Mouse (Mus musculus) intestine, embryonic 15.5 days (tissue): ENCODE results near the gene Pcbp1. TPM values are rescaled to one million over a fixed set of nuclear protein-coding genes. Genes with fewer than 3 reads are reported as not detected.
"Not testable (repeated sequence)": the region's sequence is repeated elsewhere in the genome, so short reads cannot be mapped to it uniquely, and the experiment has no call there.

Experiments
- ATAC-seq: fragments of 200-750 bp; cut with Nextera tagmentation; 2 replicates; pipeline ENCODE4 v1.8.0; 2017; ENCODE audit warnings: moderate TSS enrichment, moderate library complexity
- H3K27ac ChIP-seq: fragments of 300-500 bp; sonication (generic); 2 replicates; pipeline ENCODE4 v1.5.1; 2015; ENCODE audit warnings: mild to moderate bottlenecking, inconsistent platforms
- H3K27me3 ChIP-seq: fragments of 300-500 bp; sonication (generic); replicated peaks from 2 replicates; pipeline ENCODE4 v1.6.1; 2015; ENCODE audit warnings: inconsistent platforms
- H3K36me3 ChIP-seq: fragments of 300-500 bp; sonication (generic); 2 replicates; pipeline ENCODE4 v1.6.1; 2015; ENCODE audit warnings: inconsistent platforms
- H3K4me1 ChIP-seq: fragments of 300-500 bp; sonication (generic); replicated peaks from 2 replicates; pipeline ENCODE4 v1.6.1; 2015; ENCODE audit warnings: inconsistent platforms
- H3K4me2 ChIP-seq: fragments of 300-500 bp; sonication (generic); replicated peaks from 2 replicates; pipeline ENCODE4 v1.6.1; 2015; ENCODE audit warnings: mild to moderate bottlenecking, inconsistent platforms
- H3K4me3 ChIP-seq: fragments of 300-500 bp; sonication (generic); replicated peaks from 2 replicates; pipeline ENCODE4 v1.5.1; 2015; ENCODE audit warnings: inconsistent platforms
- H3K9ac ChIP-seq: fragments of 300-500 bp; sonication (generic); 2 replicates; pipeline ENCODE4 v1.6.1; 2015; ENCODE audit warnings: inconsistent platforms
- H3K9me3 ChIP-seq: fragments of 300-500 bp; sonication (generic); 2 replicates; pipeline ENCODE4 v1.6.1; 2016; ENCODE audit warnings: inconsistent platforms
- WGBS: fragments of 180-500 bp; shearing (Covaris S2); methylation state at CpG from one replicate; pipeline ENCODE4 v1.1.7; 2015; 5-methylcytosine and 5-hydroxymethylcytosine counted together
- polyA plus RNA-seq: library from polyadenylated mRNA; unstranded; fragments of >200 nt; fragmentation: Nextera tagmentation; extraction: Ambion mirVana; gene quantifications from 2 replicates; pipeline ENCODE4 v1.2.1, GENCODE M21; 2015

The Pcbp1 gene
- polyA plus RNA-seq, 1 experiment from 2014 or later: 561 TPM

DNA sequence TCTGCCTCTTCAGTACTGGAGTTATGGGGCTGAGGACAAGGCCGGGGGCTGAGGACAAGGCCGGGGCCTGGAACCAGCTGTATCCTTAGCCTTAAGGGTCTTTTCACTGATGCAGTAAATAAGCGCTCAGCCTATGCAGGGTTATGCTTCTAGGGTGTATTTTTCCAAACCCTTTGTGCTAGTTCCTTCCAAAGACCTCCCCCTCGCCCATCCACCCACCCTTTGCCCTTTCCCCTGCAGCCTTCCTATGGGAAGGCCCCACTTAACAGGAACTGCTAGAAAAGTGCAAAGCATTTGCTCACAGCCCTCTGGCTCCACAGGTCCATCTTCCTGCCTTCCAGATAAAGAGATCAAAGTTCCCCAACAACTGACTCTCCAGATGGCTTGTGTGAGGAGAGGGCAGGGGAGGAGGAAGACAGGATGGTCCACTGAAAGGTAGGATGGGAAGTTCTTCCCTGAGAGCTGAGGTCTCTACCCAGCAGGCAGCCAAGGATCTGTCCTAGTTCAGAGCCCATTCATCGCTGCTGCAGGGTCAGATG is 26.5 kb downstream of the Pcbp1 start:
- H3K4me2 ChIP-seq: peak overlapping the region; percentile 33

GRCm38 (mm10) chr6:86497942-86498732 is 28.0 kb downstream of the Pcbp1 start:
- WGBS: 59% methylated on average over 11 of the region's 11 CpGs
- Histone ChIP-seq H3K4me2 (peak overlapping the region; percentile 62), H3K36me3 (no peaks in the 10 kb centered on the region), H3K27me3 (no peaks in the 10 kb centered on the region), H3K27ac (peak overlapping the region; percentile 81; the same call in 1 of the 2 replicates), H3K4me3 (peak overlapping the region; percentile 31), H3K4me1 (peaks cover 33% of the 10 kb centered on the region), H3K9me3 (no peaks in the 10 kb centered on the region), H3K9ac (peak overlapping the region; percentile 53; the same call in 1 of the 2 replicates)
- ATAC-seq: no peak

More for the DNA sequence above, 26.5 kb downstream of the Pcbp1 start:
- H3K36me3 ChIP-seq: no peaks in the 10 kb centered on the region
- H3K9me3 ChIP-seq: no peaks in the 10 kb centered on the region
- 61% methylated on average over 5 of the region's 5 CpGs for WGBS
- H3K9ac ChIP-seq: peak overlapping the region; percentile 20; the same call in 1 of the 2 replicates
- no peaks in the 10 kb centered on the region for H3K27me3 ChIP-seq
- no peak overlapping the region for H3K4me3 ChIP-seq
- H3K27ac ChIP-seq: peak overlapping the region; percentile 85
- ATAC-seq: peak; percentile 75
- peaks cover 33% of the 10 kb centered on the region for H3K4me1 ChIP-seq

DNA sequence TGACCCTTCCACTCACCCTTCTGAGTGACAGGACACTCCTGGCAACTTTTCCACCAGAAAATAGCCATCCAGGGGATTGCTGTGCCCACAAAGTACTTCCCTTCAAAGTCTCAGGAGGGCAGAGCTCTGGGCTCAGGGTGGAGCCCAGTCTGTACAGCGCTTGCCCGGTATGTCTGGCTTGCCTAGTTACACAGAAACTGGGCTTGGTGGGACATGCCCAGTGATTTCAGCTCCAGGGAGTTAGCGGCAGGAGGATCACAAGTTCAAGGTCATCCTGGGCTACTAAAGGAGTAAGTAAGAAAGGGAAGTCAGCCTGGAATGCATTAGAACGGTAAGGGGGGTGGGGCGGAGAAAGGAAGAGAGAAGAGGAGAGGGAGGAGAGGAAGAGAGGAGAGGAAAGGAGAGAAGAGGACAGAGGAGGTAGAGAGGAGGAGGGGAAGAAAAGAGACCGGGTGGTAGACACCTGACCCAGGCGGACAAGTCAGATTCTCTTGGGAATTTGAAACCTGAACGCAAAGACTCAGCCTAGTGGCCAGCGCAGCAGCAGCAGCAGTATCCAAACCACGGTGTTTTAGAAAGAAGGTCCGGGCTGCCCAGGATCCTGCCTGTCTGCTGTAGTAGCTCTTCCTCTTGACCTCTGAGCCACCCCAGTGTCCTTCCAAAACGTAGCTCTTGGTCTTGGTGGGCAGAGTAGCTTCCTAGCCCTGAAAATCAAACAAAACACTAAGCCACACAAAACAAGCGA is 28.9 kb downstream of the Pcbp1 start:
- Histone ChIP-seq H3K36me3 (no peaks in the 10 kb centered on the region), H3K4me3 (peak overlapping the region; percentile 31), H3K4me2 (peak overlapping the region; percentile 62), H3K9me3 (no peaks in the 10 kb centered on the region), H3K27ac (peak overlapping the region; percentile 81), H3K27me3 (no peaks in the 10 kb centered on the region), H3K9ac (peak overlapping the region; percentile 53), H3K4me1 (peaks cover 33% of the 10 kb centered on the region)
- peak; percentile 62 for ATAC-seq
- WGBS: 13% methylated on average over 13 of the region's 13 CpGs

GRCm38 (mm10) chr6:86496585-86496984 is 29.5 kb downstream of the Pcbp1 start:
- H3K4me2 ChIP-seq: peak overlapping the region; percentile 62
- no peaks in the 10 kb centered on the region for H3K27me3 ChIP-seq
- no peaks in the 10 kb centered on the region for H3K36me3 ChIP-seq
- H3K4me3 ChIP-seq: peak overlapping the region; percentile 31; the same call in 1 of the 2 replicates
- H3K4me1 ChIP-seq: peaks cover 33% of the 10 kb centered on the region
- peak overlapping the region; percentile 81 for H3K27ac ChIP-seq
- H3K9me3 ChIP-seq: no peaks in the 10 kb centered on the region
- WGBS: 67% methylated on average over 5 of the region's 5 CpGs
- H3K9ac ChIP-seq: peak overlapping the region; percentile 53; the same call in 1 of the 2 replicates
- no peak for ATAC-seq

DNA sequence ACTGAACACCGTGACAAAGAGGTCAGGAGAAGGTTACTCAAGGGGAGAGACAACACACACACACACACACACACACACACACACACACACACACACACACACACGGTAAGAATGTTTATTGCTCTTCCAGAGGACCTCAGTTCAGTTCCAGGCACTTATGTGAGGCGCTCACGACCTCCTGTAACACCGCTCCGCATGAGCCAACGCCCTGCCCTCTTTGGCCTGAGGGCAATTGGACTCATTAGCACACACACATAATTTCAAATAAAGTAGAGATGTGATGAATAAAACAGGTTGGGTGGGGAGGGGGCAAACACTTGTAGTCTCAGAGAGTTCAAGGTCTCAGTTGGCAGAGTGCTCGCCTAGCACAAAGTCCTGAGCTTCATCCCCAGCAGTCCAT is 30.0 kb downstream of the Pcbp1 start:
- peaks cover 33% of the 10 kb centered on the region for H3K4me1 ChIP-seq
- ATAC-seq: no peak
- peak overlapping the region; percentile 81; the same call in 1 of the 2 replicates for H3K27ac ChIP-seq
- no peak overlapping the region for H3K9ac ChIP-seq
- no peaks in the 10 kb centered on the region for H3K27me3 ChIP-seq
- H3K4me3 ChIP-seq: no peak overlapping the region
- peak overlapping the region; percentile 62 for H3K4me2 ChIP-seq
- H3K9me3 ChIP-seq: no peaks in the 10 kb centered on the region
- WGBS: 58% methylated on average over 8 of the region's 8 CpGs
- no peaks in the 10 kb centered on the region for H3K36me3 ChIP-seq

- Histone ChIP-seq H3K9me3 (no peaks in the 10 kb centered on the region), H3K27ac (no peak overlapping the region), H3K9ac (no peak overlapping the region), H3K4me3 (no peak overlapping the region), H3K36me3 (no peaks in the 10 kb centered on the region), H3K4me2 (no peak overlapping the region), H3K27me3 (no peaks in the 10 kb centered on the region), H3K4me1 (peaks cover 33% of the 10 kb centered on the region)
- WGBS: 55% methylated on average over 3 of the region's 3 CpGs
- ATAC-seq: no peak
These were observed 30.5 kb downstream of the Pcbp1 start for GRCm38 (mm10) chr6:86495661-86496060.

GRCm38 (mm10) chr6:86494767-86495166 is 31.4 kb downstream of the Pcbp1 start:
- Histone ChIP-seq H3K4me2 (no peak overlapping the region), H3K4me3 (no peak overlapping the region), H3K27me3 (no peaks in the 10 kb centered on the region), H3K36me3 (no peaks in the 10 kb centered on the region), H3K9me3 (no peaks in the 10 kb centered on the region), H3K4me1 (peaks cover 30% of the 10 kb centered on the region), H3K27ac (no peak overlapping the region), H3K9ac (no peak overlapping the region)
- ATAC-seq: no peak
- WGBS: 92% methylated on average over 7 of the region's 7 CpGs

- H3K9ac ChIP-seq: no peak overlapping the region
- H3K4me2 ChIP-seq: no peak overlapping the region
- no peak overlapping the region for H3K4me3 ChIP-seq
- 62% methylated on average over 13 of the region's 13 CpGs for WGBS
- H3K36me3 ChIP-seq: no peaks in the 10 kb centered on the region
- H3K4me1 ChIP-seq: peaks cover 24% of the 10 kb centered on the region
- ATAC-seq: no peak
- no peak overlapping the region for H3K27ac ChIP-seq
- no peaks in the 10 kb centered on the region for H3K9me3 ChIP-seq
- no peaks in the 10 kb centered on the region for H3K27me3 ChIP-seq
These were observed 32.5 kb downstream of the Pcbp1 start for GRCm38 (mm10) chr6:86493469-86494263.

DNA sequence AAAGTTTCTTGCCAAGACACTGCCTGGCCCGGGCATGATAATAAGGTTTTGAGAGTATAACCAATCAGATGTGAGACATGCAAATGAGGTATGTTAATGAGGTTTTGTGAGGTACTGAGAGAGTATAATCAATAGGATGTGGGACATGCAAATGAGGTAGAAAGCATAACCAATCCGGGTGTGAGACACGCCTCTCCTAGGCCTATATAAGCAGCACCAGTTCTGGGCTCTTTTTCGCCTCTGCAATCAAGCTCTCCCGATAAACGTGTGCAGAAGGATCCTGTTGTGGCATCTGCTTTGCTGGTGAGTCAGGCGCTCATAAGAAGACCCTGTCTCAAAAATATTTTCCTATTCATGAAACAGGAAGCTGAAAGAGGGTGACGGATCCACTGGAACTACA is 35.7 kb downstream of the Pcbp1 start:
- not testable (repeated sequence) for H3K4me2 ChIP-seq, H3K9me3 ChIP-seq, H3K4me1 ChIP-seq, H3K27ac ChIP-seq, ATAC-seq, H3K9ac ChIP-seq, H3K4me3 ChIP-seq, H3K36me3 ChIP-seq, H3K27me3 ChIP-seq
- WGBS: 91% methylated on average over 8 of the region's 8 CpGs

DNA sequence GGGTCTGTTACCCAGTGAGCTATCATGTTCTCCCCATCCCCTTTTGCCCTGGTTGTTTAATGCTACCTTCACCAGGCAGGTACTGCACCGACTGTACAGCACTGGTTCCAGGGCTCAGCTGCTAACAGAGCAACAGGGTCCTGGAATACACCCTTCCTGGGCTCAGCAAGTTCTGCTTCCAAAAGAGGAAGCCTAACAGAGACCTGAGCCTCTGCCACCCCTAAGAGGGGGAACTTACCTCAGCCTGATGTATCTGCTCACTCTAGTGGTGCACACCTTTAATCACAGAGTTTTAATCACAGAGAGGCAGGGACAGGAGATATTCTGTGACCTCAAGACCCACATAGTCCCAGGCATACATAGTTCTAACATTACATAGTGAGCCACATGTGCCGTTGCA is 36.2 kb downstream of the Pcbp1 start:
- no peak for ATAC-seq
- Histone ChIP-seq H3K4me2 (no peak overlapping the region), H3K4me1 (peaks cover 10% of the 10 kb centered on the region), H3K27ac (no peak overlapping the region), H3K36me3 (no peaks in the 10 kb centered on the region), H3K27me3 (no peaks in the 10 kb centered on the region), H3K9me3 (no peaks in the 10 kb centered on the region), H3K9ac (no peak overlapping the region), H3K4me3 (no peak overlapping the region)
- 88% methylated on average over 2 of the region's 2 CpGs for whole genome bisulfite sequencing

DNA sequence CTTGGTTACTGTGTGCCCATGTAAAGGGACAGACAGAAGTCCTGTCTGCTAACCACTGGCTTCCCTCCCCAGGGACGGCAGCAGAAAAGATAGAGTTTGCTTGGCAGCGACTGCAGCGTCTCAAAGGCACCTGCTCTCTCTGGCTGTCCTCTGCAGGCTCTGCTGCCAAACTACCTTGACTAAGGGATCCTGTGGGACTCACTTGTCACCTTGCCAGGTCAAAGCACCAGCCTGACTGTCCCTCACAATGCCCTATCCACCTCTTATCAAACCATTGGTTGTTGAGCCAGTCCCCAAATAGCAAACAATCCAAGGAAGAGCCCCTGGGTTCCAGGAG is 38.0 kb downstream of the Pcbp1 start:
- Histone ChIP-seq H3K4me2 (peak overlapping the region; percentile 53), H3K9ac (peak overlapping the region; percentile 43; the same call in 1 of the 2 replicates), H3K9me3 (no peaks in the 10 kb centered on the region), H3K4me3 (0 out of 2 replicates have a peak overlapping the region, but pooled peaks have one; percentile 4), H3K27ac (peak overlapping the region; percentile 99), H3K4me1 (peaks cover 10% of the 10 kb centered on the region), H3K27me3 (no peaks in the 10 kb centered on the region), H3K36me3 (no peaks in the 10 kb centered on the region)
- ATAC-seq: 0 out of 2 replicates have a peak, but pooled peaks have one; percentile 3
- 31% methylated on average over 3 of the region's 3 CpGs for WGBS
